Mouse (Mus musculus) cerebellum, adult (tissue): ENCODE data around the gene Pard3.

Source experiments
- ATAC-seq: cut with Nextera tagmentation; 2 replicates; pipeline ENCODE4 v1.9.2; 2017; ENCODE audit warnings: mild to moderate bottlenecking, moderate library complexity, mixed read lengths; ENCODE audit not compliant: insufficient number of reproducible peaks, low FRiP score, low TSS enrichment

Pard3 gene

GRCm38 (mm10) chr8:127220615-127221014 lies 156.9 kb downstream of the Pard3 start:
- no peak for ATAC-seq

GRCm38 (mm10) chr8:127222361-127222760 lies 158.7 kb downstream of the Pard3 start:
- no peak for ATAC-seq

GRCm38 (mm10) chr8:127226996-127227395 lies 163.3 kb downstream of the Pard3 start:
- ATAC-seq: no peak

DNA sequence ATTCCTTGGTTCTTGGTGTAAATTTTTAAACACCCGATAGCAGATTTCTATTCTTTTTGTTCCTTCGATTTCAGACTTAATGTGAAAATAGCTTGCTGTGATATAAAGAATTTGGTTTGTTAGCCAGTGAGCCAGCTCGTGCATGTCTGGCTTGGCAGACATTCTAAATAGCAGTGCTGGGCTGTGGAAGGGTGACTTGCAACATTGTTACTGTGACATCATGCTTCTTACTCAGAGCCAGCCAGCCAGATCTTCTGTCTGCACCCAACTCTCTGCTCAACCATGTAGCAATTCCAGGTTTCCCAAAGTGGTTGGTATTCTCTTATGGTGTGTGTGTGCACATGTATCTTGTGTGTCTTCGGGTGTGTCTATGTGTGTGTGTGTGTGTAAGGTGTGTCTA lies 163.7 kb downstream of the Pard3 start:
- no peak for ATAC-seq

GRCm38 (mm10) chr8:127229325-127230232 lies 165.9 kb downstream of the Pard3 start:
- ATAC-seq: no peak

GRCm38 (mm10) chr8:127230233-127230595 lies 166.5 kb downstream of the Pard3 start:
- ATAC-seq: no peak

- no peak for ATAC-seq
Measured at GRCm38 (mm10) chr8:127243351-127243750, 179.7 kb downstream of the Pard3 start.

GRCm38 (mm10) chr8:127243841-127244240 lies 180.1 kb downstream of the Pard3 start:
- no peak for ATAC-seq

- no peak for ATAC-seq
Measured at GRCm38 (mm10) chr8:127250746-127251145, 187.1 kb downstream of the Pard3 start.

- ATAC-seq: no peak
Measured at GRCm38 (mm10) chr8:127251476-127251875, 187.8 kb downstream of the Pard3 start.

- ATAC-seq: no peak
Measured at GRCm38 (mm10) chr8:127251985-127252384, 188.3 kb downstream of the Pard3 start.

DNA sequence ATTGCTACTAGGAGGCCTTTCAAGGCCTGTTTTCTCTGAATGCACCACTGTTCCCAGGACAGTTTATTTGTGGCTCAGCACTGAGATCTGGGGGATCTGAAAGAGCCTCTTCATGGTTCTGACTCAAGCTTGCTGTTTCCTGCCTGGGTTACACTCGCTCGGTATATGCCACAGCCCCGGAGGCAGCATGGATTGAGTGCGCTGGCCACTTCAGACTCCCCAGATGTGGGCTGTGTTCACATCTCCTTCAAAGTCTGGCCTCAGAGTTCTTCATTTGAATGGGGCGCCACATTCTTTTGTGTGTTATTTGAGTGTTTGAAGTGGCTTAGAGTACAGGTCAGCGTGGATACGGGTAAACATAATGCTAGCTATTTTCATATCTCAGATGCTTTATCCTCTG lies 190.9 kb downstream of the Pard3 start:
- ATAC-seq: no peak

- ATAC-seq: no peak
Measured at GRCm38 (mm10) chr8:127257086-127257485, 193.4 kb downstream of the Pard3 start.

- ATAC-seq: no peak
Measured at GRCm38 (mm10) chr8:127261051-127261450, 197.4 kb downstream of the Pard3 start.

DNA sequence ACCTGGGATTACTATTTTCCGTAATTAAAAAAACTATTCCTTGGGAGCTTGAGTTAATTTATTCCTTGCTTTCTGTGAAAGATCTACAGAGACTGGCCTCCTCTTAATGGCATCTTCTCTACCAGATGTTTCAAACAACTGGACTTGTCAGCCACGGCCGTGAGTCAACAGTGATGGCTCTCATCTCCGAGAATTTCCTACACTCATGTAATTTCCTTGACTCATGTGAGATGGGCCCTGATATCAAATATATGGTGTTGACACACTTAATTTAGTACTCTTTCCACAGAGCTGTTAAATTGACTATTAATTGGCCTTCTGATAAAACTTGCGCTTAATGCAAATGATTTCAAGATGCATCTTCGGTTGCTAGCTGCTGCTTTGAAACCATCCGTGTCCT lies 198.3 kb downstream of the Pard3 start:
- ATAC-seq: no peak

DNA sequence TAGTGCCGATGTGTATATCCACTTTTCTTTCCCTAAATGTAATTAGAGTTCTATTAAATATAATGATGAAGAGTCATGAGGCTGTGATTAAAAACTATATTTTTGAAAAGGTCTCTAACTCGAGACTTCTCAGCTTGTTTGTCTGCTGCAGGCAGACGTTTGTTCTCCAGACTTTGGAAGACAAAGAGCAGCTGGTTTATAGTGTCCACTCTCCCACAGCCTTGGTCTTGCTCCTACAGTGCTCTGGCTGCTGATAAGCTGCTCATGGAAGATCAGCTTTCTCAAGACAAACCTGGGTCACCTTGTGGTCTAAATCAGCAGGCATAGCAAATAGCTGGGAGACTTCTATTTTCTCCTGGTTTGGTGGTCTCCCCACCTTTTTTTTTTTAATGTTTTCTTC lies 198.7 kb downstream of the Pard3 start:
- no peak for ATAC-seq

DNA sequence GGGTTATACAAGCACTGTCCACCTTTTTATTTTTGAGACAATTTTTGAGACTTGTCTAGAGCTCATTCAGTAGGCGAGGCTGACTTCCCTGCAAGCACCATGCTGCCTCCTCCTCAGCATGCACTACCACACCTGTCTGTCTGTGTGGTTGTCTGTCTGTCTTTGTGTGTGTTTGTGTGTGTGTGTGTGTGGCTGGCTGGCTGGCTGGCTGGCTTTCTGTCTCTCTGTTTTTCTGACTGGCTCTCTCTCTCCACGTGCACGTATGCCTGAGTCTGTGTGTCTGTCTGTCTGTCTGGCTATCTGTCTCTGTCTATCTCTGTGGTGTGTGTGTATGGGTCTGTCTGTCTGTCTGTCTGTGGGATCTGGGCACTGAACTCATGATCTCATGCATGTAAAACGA lies 199.2 kb downstream of the Pard3 start:
- no peak for ATAC-seq

GRCm38 (mm10) chr8:127263457-127263856 lies 199.8 kb downstream of the Pard3 start:
- no peak for ATAC-seq

- no peak for ATAC-seq
Measured at GRCm38 (mm10) chr8:127264691-127265470, 201.2 kb downstream of the Pard3 start.

GRCm38 (mm10) chr8:127266777-127267176 lies 203.1 kb downstream of the Pard3 start:
- no peak for ATAC-seq

- ATAC-seq: no peak
Measured at GRCm38 (mm10) chr8:127268239-127269024, 204.7 kb downstream of the Pard3 start.
